Comparison of ENCODE assay signal across 8 mouse cellular contexts in genomic region chr2:32602600-32603054, GRCm38 (mm10). TPM values are rescaled to one million over a fixed set of nuclear protein-coding genes. Genes with fewer than 3 reads are reported as not detected.
DNase-seq lines count a peak whose midpoint lies in the region; ATAC-seq and TF ChIP-seq lines count a peak whose summit lies in the region.

No protein-coding gene starts in this region.

- peak overlapping the region; percentile 67 for H3K4me2 ChIP-seq in heart, embryonic 13.5 days
- H3K4me2 ChIP-seq in kidney, postnatal 0 days (ENCODE audit: low read length): peak overlapping the region; percentile 51
- H3K4me2 ChIP-seq in liver, embryonic 11.5 days: peak overlapping the region; percentile 65
- H3K4me2 ChIP-seq in stomach, embryonic 14.5 days (replicated peaks; ENCODE audit: low read depth, low read length): peak overlapping the region; percentile 39

- H3K27ac ChIP-seq in heart, embryonic 13.5 days (replicated peaks): peak overlapping the region; percentile 49
- peak overlapping the region; percentile 27; the same call in 1 of the 2 replicates for H3K27ac ChIP-seq in kidney, postnatal 0 days
- H3K27ac ChIP-seq in liver, embryonic 11.5 days (ENCODE audit: low read depth, low read length): peak overlapping the region; percentile 21; the same call in 1 of the 2 replicates
- H3K27ac ChIP-seq in stomach, embryonic 14.5 days (ENCODE audit: low read length): peak overlapping the region; percentile 28; the same call in 1 of the 2 replicates

- TF ChIP-seq POLR2A in brain, embryonic 14.5 days (IDR thresholded peaks at IDR 0.05; ENCODE audit: borderline replicate concordance, extremely low read depth, insufficient read depth, insufficient read length, poor library complexity, severe bottlenecking): no peak

- DNase-seq in B cell, adult 2 months: peak; percentile 92
- peak; percentile 85 for DNase-seq in brain, embryonic 14.5 days (ENCODE audit: low read depth)
- DNase-seq in fibroblast of lung, adult 2 months (ENCODE audit: low read depth): peak; percentile 65
- DNase-seq in kidney, postnatal 0 days (ENCODE audit: low spot score): peak; percentile 90
- DNase-seq in liver, embryonic 11.5 days (ENCODE audit: low spot score): peak; percentile 89
- peak; percentile 91 for DNase-seq in naive thymus-derived CD4-positive, alpha-beta T cell, adult 2 months (ENCODE audit: low read depth)

- peak overlapping the region; percentile 45 for H3K4me3 ChIP-seq in heart, embryonic 13.5 days
- H3K4me3 ChIP-seq in kidney, postnatal 0 days (replicated peaks; ENCODE audit: low read depth, low read length): peak overlapping the region; percentile 15
- peak overlapping the region; percentile 44 for H3K4me3 ChIP-seq in liver, embryonic 11.5 days (ENCODE audit: low read depth, low read length)
- peak overlapping the region; percentile 24 for H3K4me3 ChIP-seq in stomach, embryonic 14.5 days (ENCODE audit: low read depth, low read length)

- H3K4me1 ChIP-seq in heart, embryonic 13.5 days: peaks cover 33% of the 10 kb centered on the region
- peaks cover 7% of the 10 kb centered on the region for H3K4me1 ChIP-seq in kidney, postnatal 0 days (replicated peaks; ENCODE audit: insufficient read depth, low read length)
- H3K4me1 ChIP-seq in liver, embryonic 11.5 days (replicated peaks; ENCODE audit: control insufficient read depth, insufficient read depth, low read length): peaks cover 27% of the 10 kb centered on the region
- 0 out of 2 replicates have a peak, but pooled peaks cover 4% of the 10 kb centered on the region for H3K4me1 ChIP-seq in stomach, embryonic 14.5 days (ENCODE audit: control insufficient read depth, insufficient read depth, low read length)

- peak overlapping the region; percentile 65 for H3K9ac ChIP-seq in heart, embryonic 13.5 days
- H3K9ac ChIP-seq in kidney, postnatal 0 days (ENCODE audit: low read depth, low read length): peak overlapping the region; percentile 18; the same call in 1 of the 2 replicates
- peak overlapping the region; percentile 56 for H3K9ac ChIP-seq in liver, embryonic 11.5 days (ENCODE audit: low read depth, low read length)
- H3K9ac ChIP-seq in stomach, embryonic 14.5 days (replicated peaks; ENCODE audit: low read depth, low read length): no peak overlapping the region

- no peaks in the 10 kb centered on the region for H3K9me3 ChIP-seq in heart, embryonic 13.5 days
- no peaks in the 10 kb centered on the region for H3K9me3 ChIP-seq in kidney, postnatal 0 days (replicated peaks; ENCODE audit: low read length)
- H3K9me3 ChIP-seq in liver, embryonic 11.5 days (ENCODE audit: control insufficient read depth, low read length): no peaks in the 10 kb centered on the region
- H3K9me3 ChIP-seq in stomach, embryonic 14.5 days (ENCODE audit: control insufficient read depth, low read depth, low read length): no peaks in the 10 kb centered on the region

- WGBS in heart, embryonic 13.5 days: under 1% methylated on average over 11 of the region's 11 CpGs
- WGBS in kidney, postnatal 0 days: under 1% methylated on average over 11 of the region's 11 CpGs
- 1% methylated on average over 11 of the region's 11 CpGs for WGBS in liver, embryonic 11.5 days
- 2% methylated on average over 11 of the region's 11 CpGs for WGBS in stomach, embryonic 14.5 days

- H3K27me3 ChIP-seq in heart, embryonic 13.5 days (replicated peaks): no peaks in the 10 kb centered on the region
- no peaks in the 10 kb centered on the region for H3K27me3 ChIP-seq in kidney, postnatal 0 days (ENCODE audit: insufficient read depth, low read length)
- H3K27me3 ChIP-seq in liver, embryonic 11.5 days (replicated peaks; ENCODE audit: control insufficient read depth, insufficient read depth, low read length): no peaks in the 10 kb centered on the region
- H3K27me3 ChIP-seq in stomach, embryonic 14.5 days (ENCODE audit: control insufficient read depth, insufficient read depth, low read length): no peaks in the 10 kb centered on the region

- peak; percentile 92 for TF ChIP-seq CTCF in brain, embryonic 14.5 days (IDR thresholded peaks at IDR 0.05; ENCODE audit: borderline replicate concordance, extremely low read depth, insufficient read depth, insufficient read length)
- TF ChIP-seq CTCF in kidney, postnatal 0 days (IDR thresholded peaks at IDR 0.05; ENCODE audit: low read depth): peak; percentile 94

- peaks cover 21% of the 10 kb centered on the region for H3K36me3 ChIP-seq in heart, embryonic 13.5 days
- no peaks in the 10 kb centered on the region for H3K36me3 ChIP-seq in kidney, postnatal 0 days (ENCODE audit: insufficient read depth, low read length)
- H3K36me3 ChIP-seq in liver, embryonic 11.5 days (ENCODE audit: control insufficient read depth, insufficient read depth, low read length): no peaks in the 10 kb centered on the region
- 0 out of 2 replicates have a peak, but pooled peaks cover 1% of the 10 kb centered on the region for H3K36me3 ChIP-seq in stomach, embryonic 14.5 days (ENCODE audit: control insufficient read depth, insufficient read depth, low read length)

- no peak for ATAC-seq in heart, embryonic 13.5 days (ENCODE audit: extremely low read depth, insufficient number of reproducible peaks, low FRiP score, low TSS enrichment)
- peak; percentile 44; the same call in 1 of the 2 replicates for ATAC-seq in kidney, postnatal 0 days (replicated peaks; ENCODE audit: low FRiP score, low read depth)
- peak; percentile 63 for ATAC-seq in liver, embryonic 11.5 days (replicated peaks; ENCODE audit: low FRiP score)
- peak; percentile 59; the same call in 1 of the 2 replicates for ATAC-seq in stomach, embryonic 14.5 days (ENCODE audit: insufficient number of reproducible peaks, insufficient read depth, low FRiP score, low read depth)

RNA-seq across cellular contexts. Expression of gene St6galnac6, which starts 3.1 kb away (rescaled TPM):
- 16.2 and 22.6 TPM in 2 replicates for polyA plus RNA-seq in brain, embryonic 14.5 days (2012; rRNA removed)
- 24.8 and 29.1 TPM in 2 replicates for polyA plus RNA-seq in heart, embryonic 13.5 days (2015; fragmentation: Nextera tagmentation; extraction: Ambion mirVana)
- polyA plus RNA-seq in kidney, postnatal 0 days (2015; fragmentation: Nextera tagmentation; extraction: Ambion mirVana): 13.7 and 15.3 TPM in 2 replicates
- polyA plus RNA-seq in liver, embryonic 11.5 days (2014; fragmentation: Nextera tagmentation; extraction: Ambion mirVana): 9.6 and 10.6 TPM in 2 replicates
- polyA plus RNA-seq in stomach, embryonic 14.5 days (2014; fragmentation: Nextera tagmentation; extraction: Ambion mirVana): 7.4 and 7.9 TPM in 2 replicates

RNA-seq across cellular contexts. Expression of gene St6galnac4, which starts 15.7 kb away (rescaled TPM):
- polyA plus RNA-seq in brain, embryonic 14.5 days (2012; rRNA removed): 21.7 and 23.9 TPM in 2 replicates
- polyA plus RNA-seq in heart, embryonic 13.5 days (2015; fragmentation: Nextera tagmentation; extraction: Ambion mirVana): 37.6 and 38.7 TPM in 2 replicates
- 15.8 and 18.1 TPM in 2 replicates for polyA plus RNA-seq in kidney, postnatal 0 days (2015; fragmentation: Nextera tagmentation; extraction: Ambion mirVana)
- 26.0 and 28.8 TPM in 2 replicates for polyA plus RNA-seq in liver, embryonic 11.5 days (2014; fragmentation: Nextera tagmentation; extraction: Ambion mirVana)
- polyA plus RNA-seq in stomach, embryonic 14.5 days (2014; fragmentation: Nextera tagmentation; extraction: Ambion mirVana): 17.0 and 18.1 TPM in 2 replicates

RNA-seq across cellular contexts. Expression of gene Ak1, which starts 18.9 kb away (rescaled TPM):
- polyA plus RNA-seq in brain, embryonic 14.5 days (2012; rRNA removed): 31.0 and 41.5 TPM in 2 replicates
- polyA plus RNA-seq in heart, embryonic 13.5 days (2015; fragmentation: Nextera tagmentation; extraction: Ambion mirVana): 302 and 318 TPM in 2 replicates
- 38.7 and 41.6 TPM in 2 replicates for polyA plus RNA-seq in kidney, postnatal 0 days (2015; fragmentation: Nextera tagmentation; extraction: Ambion mirVana)
- polyA plus RNA-seq in liver, embryonic 11.5 days (2014; fragmentation: Nextera tagmentation; extraction: Ambion mirVana): 6.7 and 8.3 TPM in 2 replicates
- polyA plus RNA-seq in stomach, embryonic 14.5 days (2014; fragmentation: Nextera tagmentation; extraction: Ambion mirVana): 16.7 and 17.1 TPM in 2 replicates

RNA-seq across cellular contexts. Expression of gene 9430097D07Rik, which starts 27.1 kb away (rescaled TPM):
- 0.26 and 0.33 TPM in 2 replicates for polyA plus RNA-seq in brain, embryonic 14.5 days (2012; rRNA removed)
- polyA plus RNA-seq in heart, embryonic 13.5 days (2015; fragmentation: Nextera tagmentation; extraction: Ambion mirVana): 0.21 TPM in 1 of 2 replicates, not detected in the other
- polyA plus RNA-seq in kidney, postnatal 0 days (2015; fragmentation: Nextera tagmentation; extraction: Ambion mirVana): 0.08 TPM in 1 of 2 replicates, not detected in the other
- polyA plus RNA-seq in liver, embryonic 11.5 days (2014; fragmentation: Nextera tagmentation; extraction: Ambion mirVana): not detected in 2 replicates
- polyA plus RNA-seq in stomach, embryonic 14.5 days (2014; fragmentation: Nextera tagmentation; extraction: Ambion mirVana): 0.22 TPM in 1 of 2 replicates, not detected in the other

RNA-seq across cellular contexts. Expression of gene Pip5kl1, which starts 28.0 kb away (rescaled TPM):
- polyA plus RNA-seq in brain, embryonic 14.5 days (2012; rRNA removed): 13.2 and 16.0 TPM in 2 replicates
- polyA plus RNA-seq in heart, embryonic 13.5 days (2015; fragmentation: Nextera tagmentation; extraction: Ambion mirVana): 0.36 TPM in 1 of 2 replicates, not detected in the other
- polyA plus RNA-seq in kidney, postnatal 0 days (2015; fragmentation: Nextera tagmentation; extraction: Ambion mirVana): 0.42 and 0.61 TPM in 2 replicates
- polyA plus RNA-seq in liver, embryonic 11.5 days (2014; fragmentation: Nextera tagmentation; extraction: Ambion mirVana): 0.48 TPM in 1 of 2 replicates, not detected in the other
- 0.46 and 1.4 TPM in 2 replicates for polyA plus RNA-seq in stomach, embryonic 14.5 days (2014; fragmentation: Nextera tagmentation; extraction: Ambion mirVana)
